Mouse (Mus musculus) limb, embryonic 13.5 days (tissue): Measurements from ENCODE around the gene Sidt2. TPM values are rescaled to one million over a fixed set of nuclear protein-coding genes. Genes with fewer than 3 reads are reported as not detected.
A peak's percentile ranks its signal among the peaks of the same experiment; 100 is the strongest.

Source experiments
- ATAC-seq: fragments of 200-750 bp; cut with Nextera tagmentation; 2 replicates; pipeline ENCODE4 v1.8.0; 2017; ENCODE audit warnings: low read depth, moderate number of reproducible peaks, moderate TSS enrichment; ENCODE audit not compliant: low FRiP score
- H3K27ac ChIP-seq: fragments of 300-500 bp; sonication (generic); 2 replicates; pipeline ENCODE4 v1.5.1; 2015; ENCODE audit warnings: inconsistent platforms, mild to moderate bottlenecking, moderate library complexity
- H3K27me3 ChIP-seq: fragments of 300-500 bp; sonication (generic); 2 replicates; pipeline ENCODE4 v1.6.1; 2015; ENCODE audit warnings: mild to moderate bottlenecking, inconsistent platforms
- H3K36me3 ChIP-seq: fragments of 300-500 bp; sonication (generic); 2 replicates; pipeline ENCODE4 v1.6.1; 2015; ENCODE audit warnings: inconsistent platforms, mild to moderate bottlenecking, moderate library complexity
- H3K4me1 ChIP-seq: fragments of 300-500 bp; sonication (generic); 2 replicates; pipeline ENCODE4 v1.6.1; 2015; ENCODE audit warnings: inconsistent platforms
- H3K4me2 ChIP-seq: fragments of 300-500 bp; sonication (generic); replicated peaks from 2 replicates; pipeline ENCODE4 v1.6.1; 2015; ENCODE audit warnings: inconsistent platforms, mild to moderate bottlenecking, moderate library complexity
- H3K4me3 ChIP-seq: fragments of 300-500 bp; sonication (generic); 2 replicates; pipeline ENCODE4 v1.5.1; 2015; ENCODE audit warnings: moderate library complexity, mild to moderate bottlenecking, inconsistent platforms
- H3K9ac ChIP-seq: fragments of 300-500 bp; sonication (generic); 2 replicates; pipeline ENCODE4 v1.6.1; 2015; ENCODE audit warnings: mild to moderate bottlenecking, inconsistent platforms
- H3K9me3 ChIP-seq: fragments of 300-500 bp; sonication (generic); 2 replicates; pipeline ENCODE4 v1.6.1; 2016; ENCODE audit warnings: inconsistent platforms
- WGBS: fragments of 180-500 bp; shearing (Covaris S2); methylation state at CpG from one replicate; pipeline ENCODE4 v1.1.7; 2015; 5-methylcytosine and 5-hydroxymethylcytosine counted together
- polyA plus RNA-seq: library from polyadenylated mRNA; unstranded; fragments of >200 nt; fragmentation: Nextera tagmentation; extraction: Ambion mirVana; gene quantifications from 2 replicates; pipeline ENCODE4 v1.2.1, GENCODE M21; 2015

Sidt2 gene
- polyA plus RNA-seq: 40.0 and 40.2 TPM in 2 replicates

- H3K4me1 ChIP-seq: peaks cover 35% of the 10 kb centered on the region
- peak within 1 kb of the TSS; percentile 91 for H3K4me2 ChIP-seq
- H3K27ac ChIP-seq: peak within 1 kb of the TSS; percentile 86
- no peaks in the 10 kb centered on the region for H3K9me3 ChIP-seq
- H3K4me3 ChIP-seq: peak within 1 kb of the TSS; percentile 82
- H3K27me3 ChIP-seq: no peaks in the 10 kb centered on the region
- H3K9ac ChIP-seq: peak within 1 kb of the TSS; percentile 93
- peaks cover 23% of the 10 kb centered on the region for H3K36me3 ChIP-seq
- peak; percentile 97 for ATAC-seq
- WGBS: under 1% methylated on average over 48 of the region's 48 CpGs
Observed at GRCm38 (mm10) chr9:45955107-45955963, at the start of gene Sidt2. Gene Sidt2, minus strand, starts transcription at chr9:45955258.

GRCm38 (mm10) chr9:46004529-46004928, 49.5 kb upstream of the Sidt2 start:
- Histone ChIP-seq H3K4me1 (no peaks in the 10 kb centered on the region), H3K4me3 (no peak overlapping the region), H3K9ac (no peak overlapping the region), H3K4me2 (no peak overlapping the region), H3K36me3 (no peaks in the 10 kb centered on the region), H3K27ac (no peak overlapping the region), H3K9me3 (no peaks in the 10 kb centered on the region), H3K27me3 (no peaks in the 10 kb centered on the region)
- WGBS: 59% methylated on average over 3 of the region's 3 CpGs
- no peak for ATAC-seq

- Histone ChIP-seq H3K36me3 (no peaks in the 10 kb centered on the region), H3K4me1 (no peaks in the 10 kb centered on the region), H3K27me3 (no peaks in the 10 kb centered on the region), H3K9me3 (no peaks in the 10 kb centered on the region), H3K9ac (no peak overlapping the region), H3K4me3 (no peak overlapping the region), H3K27ac (no peak overlapping the region), H3K4me2 (no peak overlapping the region; the same call in 1 of the 2 replicates)
- no peak for ATAC-seq
- WGBS: 7% methylated on average over 7 of the region's 7 CpGs
Observed at GRCm38 (mm10) chr9:46003729-46004128, 48.7 kb upstream of the Sidt2 start.

GRCm38 (mm10) chr9:45999009-45999408, 44.0 kb upstream of the Sidt2 start:
- no peaks in the 10 kb centered on the region for H3K27me3 ChIP-seq
- no peak overlapping the region for H3K4me2 ChIP-seq
- no peak for ATAC-seq
- no peak overlapping the region for H3K9ac ChIP-seq
- no peaks in the 10 kb centered on the region for H3K4me1 ChIP-seq
- no peaks in the 10 kb centered on the region for H3K9me3 ChIP-seq
- no peak overlapping the region for H3K27ac ChIP-seq
- WGBS: 76% methylated on average over 4 of the region's 4 CpGs
- no peaks in the 10 kb centered on the region for H3K36me3 ChIP-seq
- H3K4me3 ChIP-seq: no peak overlapping the region

GRCm38 (mm10) chr9:45985229-45985567, 30.1 kb upstream of the Sidt2 start:
- peak; percentile 46; the same call in 1 of the 2 replicates for ATAC-seq

GRCm38 (mm10) chr9:45984409-45985228, 29.6 kb upstream of the Sidt2 start:
- H3K27me3 ChIP-seq: no peaks in the 10 kb centered on the region
- H3K4me1 ChIP-seq: peaks cover 36% of the 10 kb centered on the region
- peak overlapping the region; percentile 95 for H3K4me2 ChIP-seq
- H3K36me3 ChIP-seq: peaks cover 13% of the 10 kb centered on the region
- H3K27ac ChIP-seq: peak overlapping the region; percentile 95
- WGBS: 0% methylated on average over 49 of the region's 76 CpGs
- ATAC-seq: peak; percentile 93
- no peaks in the 10 kb centered on the region for H3K9me3 ChIP-seq
- H3K4me3 ChIP-seq: peak overlapping the region; percentile 97
- peak overlapping the region; percentile 98 for H3K9ac ChIP-seq

More at GRCm38 (mm10) chr9:45985229-45985567, 30.1 kb upstream of the Sidt2 start:
- 2% methylated on average over 4 of the region's 4 CpGs for WGBS
- Histone ChIP-seq H3K27me3 (no peaks in the 10 kb centered on the region), H3K27ac (peak overlapping the region; percentile 95), H3K4me1 (peaks cover 30% of the 10 kb centered on the region), H3K4me3 (peak overlapping the region; percentile 97), H3K4me2 (peak overlapping the region; percentile 95), H3K36me3 (peaks cover 13% of the 10 kb centered on the region), H3K9ac (peak overlapping the region; percentile 98), H3K9me3 (no peaks in the 10 kb centered on the region)

GRCm38 (mm10) chr9:45983676-45984408, 28.8 kb upstream of the Sidt2 start:
- WGBS: under 1% methylated on average over 23 of the region's 23 CpGs
- H3K4me3 ChIP-seq: peak overlapping the region; percentile 97
- no peaks in the 10 kb centered on the region for H3K27me3 ChIP-seq
- H3K36me3 ChIP-seq: peaks cover 13% of the 10 kb centered on the region
- H3K4me2 ChIP-seq: peak overlapping the region; percentile 95
- H3K9me3 ChIP-seq: no peaks in the 10 kb centered on the region
- H3K9ac ChIP-seq: peak overlapping the region; percentile 98
- peaks cover 36% of the 10 kb centered on the region for H3K4me1 ChIP-seq
- H3K27ac ChIP-seq: peak overlapping the region; percentile 95
- ATAC-seq: no peak

GRCm38 (mm10) chr9:45981331-45981730, 26.3 kb upstream of the Sidt2 start:
- H3K4me1 ChIP-seq: peaks cover 36% of the 10 kb centered on the region
- no peak overlapping the region for H3K4me3 ChIP-seq
- no peak overlapping the region for H3K27ac ChIP-seq
- no peak for ATAC-seq
- 0 out of 2 replicates have a peak overlapping the region, but pooled peaks have one; percentile 19 for H3K4me2 ChIP-seq
- H3K27me3 ChIP-seq: no peaks in the 10 kb centered on the region
- no peak overlapping the region for H3K9ac ChIP-seq
- no peaks in the 10 kb centered on the region for H3K9me3 ChIP-seq
- H3K36me3 ChIP-seq: peaks cover 13% of the 10 kb centered on the region

- H3K9ac ChIP-seq: no peak overlapping the region
- no peaks in the 10 kb centered on the region for H3K9me3 ChIP-seq
- H3K4me3 ChIP-seq: no peak overlapping the region
- no peak for ATAC-seq
- H3K27me3 ChIP-seq: no peaks in the 10 kb centered on the region
- WGBS: 95% methylated on average over 1 of the region's 1 CpGs
- no peak overlapping the region for H3K27ac ChIP-seq
- H3K36me3 ChIP-seq: peaks cover 17% of the 10 kb centered on the region
- peaks cover 36% of the 10 kb centered on the region for H3K4me1 ChIP-seq
- H3K4me2 ChIP-seq: no peak overlapping the region
Observed at GRCm38 (mm10) chr9:45980611-45981010, 25.6 kb upstream of the Sidt2 start.

GRCm38 (mm10) chr9:45979778-45980177, 24.7 kb upstream of the Sidt2 start:
- Histone ChIP-seq H3K9me3 (no peaks in the 10 kb centered on the region), H3K27ac (no peak overlapping the region), H3K4me1 (peaks cover 36% of the 10 kb centered on the region), H3K4me3 (no peak overlapping the region), H3K4me2 (no peak overlapping the region), H3K36me3 (peaks cover 23% of the 10 kb centered on the region), H3K27me3 (no peaks in the 10 kb centered on the region), H3K9ac (no peak overlapping the region)
- no peak for ATAC-seq
- WGBS: 96% methylated on average over 2 of the region's 2 CpGs

- Histone ChIP-seq H3K27me3 (no peaks in the 10 kb centered on the region), H3K4me3 (no peak overlapping the region), H3K4me1 (peaks cover 17% of the 10 kb centered on the region), H3K9me3 (no peaks in the 10 kb centered on the region), H3K9ac (no peak overlapping the region), H3K4me2 (no peak overlapping the region), H3K36me3 (peaks cover 40% of the 10 kb centered on the region), H3K27ac (no peak overlapping the region)
- ATAC-seq: no peak
- WGBS: 86% methylated on average over 2 of the region's 2 CpGs
Observed at GRCm38 (mm10) chr9:45976884-45977283, 21.8 kb upstream of the Sidt2 start.
